Mouse (Mus musculus): ENCODE data around the gene Osbpl9. TPM values are rescaled to one million over a fixed set of nuclear protein-coding genes. Genes with fewer than 3 reads are reported as not detected.

Osbpl9 gene
- polyA plus RNA-seq, 1 experiment from 2014 or later = 59.6 TPM

DNA sequence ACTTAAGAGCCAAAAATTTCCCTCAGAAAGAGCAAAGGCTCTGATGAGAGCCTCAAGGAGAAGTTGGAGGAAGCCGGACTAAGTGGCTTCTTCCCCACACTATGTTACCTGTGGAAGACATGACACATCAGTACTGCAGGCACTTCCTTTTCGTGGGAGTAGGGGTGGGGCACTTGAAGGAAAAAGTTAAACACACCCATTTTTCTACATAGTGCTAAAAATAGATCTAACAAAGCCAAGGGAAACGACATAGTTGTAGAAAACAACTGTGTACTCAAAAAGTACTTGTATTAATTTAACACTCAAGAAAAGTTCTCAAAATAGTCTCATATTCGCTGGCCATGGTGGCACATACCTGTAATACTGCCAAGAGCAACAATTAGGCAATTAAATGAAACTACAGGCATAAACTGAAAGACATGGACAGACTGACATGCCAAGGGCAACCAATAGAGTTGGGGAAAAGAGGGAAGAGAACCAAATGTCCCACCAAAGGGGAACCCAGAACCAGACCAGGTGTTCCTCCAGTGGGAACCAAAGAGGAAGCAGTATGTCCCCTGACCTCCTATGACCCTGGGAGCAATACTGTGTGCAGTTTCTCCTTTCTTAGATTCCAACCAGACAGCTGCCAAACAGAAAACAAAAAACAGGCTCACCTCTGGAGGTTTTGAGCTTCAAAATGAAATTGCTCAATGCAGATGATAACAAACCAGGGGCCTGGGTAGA is 79.1 kb downstream of the Osbpl9 start:
- H3K27me3 ChIP-seq (ENCODE audit: poor library complexity, severe bottlenecking) = no peaks in the 10 kb centered on the region
- H3K27ac ChIP-seq = no peak overlapping the region
- no peak overlapping the region for H3K4me3 ChIP-seq
- 86% methylated on average over 4 of the region's 4 CpGs for WGBS
- DNase-seq (ENCODE audit: extremely low spot score, low spot score) = no peak
- peaks cover 20% of the 10 kb centered on the region for H3K4me1 ChIP-seq
- H3K9me3 ChIP-seq = no peaks in the 10 kb centered on the region
- no peaks in the 10 kb centered on the region for H3K36me3 ChIP-seq (replicated peaks)

DNA sequence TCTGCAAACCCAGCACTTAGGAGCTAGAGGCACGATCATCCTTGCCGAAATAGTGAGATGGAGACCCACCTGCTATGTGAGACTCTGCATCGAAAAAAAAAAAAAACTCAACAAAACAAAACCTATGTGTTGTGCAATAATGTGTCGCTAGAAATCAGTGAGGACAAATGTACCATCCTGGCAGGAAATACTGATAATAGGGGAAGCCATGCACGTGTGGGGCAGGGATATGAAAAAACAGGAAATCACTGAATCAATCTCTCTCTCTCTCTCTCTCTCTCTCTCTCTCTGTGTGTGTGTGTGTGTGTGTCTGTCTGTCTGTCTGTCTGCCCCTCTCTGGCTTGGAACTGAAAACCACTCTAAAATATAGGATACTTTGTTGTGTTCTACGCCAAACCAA is 81.3 kb downstream of the Osbpl9 start:
- no peak overlapping the region for H3K27ac ChIP-seq
- H3K9me3 ChIP-seq = no peaks in the 10 kb centered on the region
- H3K4me1 ChIP-seq = peaks cover 19% of the 10 kb centered on the region
- WGBS = 90% methylated on average over 6 of the region's 6 CpGs
- H3K4me3 ChIP-seq = no peak overlapping the region
- H3K27me3 ChIP-seq (ENCODE audit: poor library complexity, severe bottlenecking) = no peaks in the 10 kb centered on the region
- DNase-seq (ENCODE audit: extremely low spot score, low spot score) = no peak
- H3K36me3 ChIP-seq (replicated peaks) = no peaks in the 10 kb centered on the region

DNA sequence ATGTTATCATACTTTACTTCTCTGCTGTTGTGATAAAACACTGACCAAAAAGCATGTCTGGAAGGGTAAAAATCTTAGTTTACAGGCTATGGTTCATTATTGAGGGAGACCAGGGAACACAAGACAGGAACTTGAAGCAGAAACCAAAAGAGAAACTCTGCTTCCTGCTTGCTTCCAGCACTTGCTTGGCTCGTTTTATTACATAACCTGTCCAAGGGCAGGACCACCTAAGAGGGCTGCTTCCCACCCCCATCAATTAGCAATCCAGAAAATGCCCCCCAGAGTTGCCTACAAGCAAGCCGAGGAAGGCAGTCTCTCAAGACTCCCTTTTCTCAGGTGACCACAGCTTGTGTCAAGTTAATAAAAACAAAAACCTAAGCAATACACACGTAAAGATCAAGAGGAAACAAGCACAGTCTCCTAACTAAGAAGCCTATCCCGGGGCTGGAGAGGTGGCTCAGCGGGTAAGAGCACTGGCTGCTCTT is 82.4 kb downstream of the Osbpl9 start:
- H3K36me3 ChIP-seq (replicated peaks) = no peaks in the 10 kb centered on the region
- H3K27ac ChIP-seq = no peak overlapping the region
- DNase-seq (ENCODE audit: extremely low spot score, low spot score) = no peak
- no peaks in the 10 kb centered on the region for H3K27me3 ChIP-seq (ENCODE audit: poor library complexity, severe bottlenecking)
- WGBS = 88% methylated on average over 5 of the region's 5 CpGs
- peaks cover 19% of the 10 kb centered on the region for H3K4me1 ChIP-seq
- no peak overlapping the region for H3K4me3 ChIP-seq
- H3K9me3 ChIP-seq = no peaks in the 10 kb centered on the region

DNA sequence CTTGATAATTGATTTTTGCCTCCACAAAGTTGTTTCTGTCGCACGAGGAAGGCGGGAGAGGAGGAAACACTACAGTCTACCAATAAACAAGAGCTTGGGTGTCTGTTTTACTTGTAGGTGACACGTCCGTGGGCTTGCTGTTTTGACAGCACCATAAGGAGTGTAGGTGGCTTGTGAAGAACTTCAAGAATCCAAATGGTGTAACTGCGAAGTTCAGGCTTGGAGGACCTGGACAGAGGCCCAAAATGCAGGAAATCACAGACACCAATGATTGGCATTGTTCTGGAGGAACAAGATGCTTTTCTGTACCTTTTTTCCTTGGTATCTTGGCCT is 83.8 kb downstream of the Osbpl9 start:
- Histone ChIP-seq H3K4me1 (peaks cover 23% of the 10 kb centered on the region), H3K27me3 (ENCODE audit: poor library complexity, severe bottlenecking) (no peaks in the 10 kb centered on the region), H3K9me3 (no peaks in the 10 kb centered on the region), H3K4me3 (peak overlapping the region; percentile 66), H3K36me3 (replicated peaks) (no peaks in the 10 kb centered on the region), H3K27ac (peak overlapping the region; percentile 90)
- 4% methylated on average over 6 of the region's 6 CpGs for WGBS
- DNase-seq (ENCODE audit: extremely low spot score, low spot score) = no peak

DNA sequence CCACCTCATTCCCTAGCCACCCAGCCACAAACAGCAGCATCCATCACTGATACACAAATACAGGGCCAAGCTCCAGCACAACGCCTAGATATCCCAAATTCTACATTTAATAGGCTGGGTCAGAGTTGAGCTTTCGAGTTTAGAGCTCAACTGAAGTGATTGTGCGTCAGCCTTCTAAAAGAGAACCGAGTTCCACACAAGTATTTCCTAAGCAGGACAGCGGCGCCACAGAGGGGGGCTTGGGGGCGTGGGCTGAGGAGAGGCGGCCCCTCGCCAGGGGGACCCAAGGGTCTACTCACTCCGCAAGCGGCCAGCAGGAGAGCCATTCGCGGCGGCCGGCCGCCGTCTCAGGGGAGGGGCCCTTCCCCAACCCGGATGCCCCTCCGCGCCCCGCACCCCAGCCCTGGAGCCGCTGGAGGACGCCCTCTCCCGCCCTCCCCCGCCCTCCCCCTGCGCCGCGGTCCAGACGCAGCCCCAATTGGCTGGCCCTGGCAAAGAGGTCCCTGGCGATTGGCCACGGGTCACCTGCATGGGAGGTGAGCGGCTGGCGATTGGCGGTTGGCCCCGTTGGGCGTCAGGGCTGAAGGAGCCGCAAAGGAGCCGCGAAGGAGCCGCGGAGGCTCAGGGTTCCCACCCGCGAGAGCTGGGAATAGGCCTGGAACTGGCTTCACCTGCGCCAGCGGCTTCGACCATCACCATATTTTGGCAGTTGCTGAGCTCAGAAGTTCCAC is 84.3 kb downstream of the Osbpl9 start:
- peak; percentile 95 for DNase-seq (ENCODE audit: extremely low spot score, low spot score)
- 0% methylated on average over 41 of the region's 46 CpGs for WGBS
- H3K27ac ChIP-seq = peak overlapping the region; percentile 90
- H3K4me1 ChIP-seq = peaks cover 28% of the 10 kb centered on the region
- no peaks in the 10 kb centered on the region for H3K9me3 ChIP-seq
- no peaks in the 10 kb centered on the region for H3K36me3 ChIP-seq (replicated peaks)
- H3K27me3 ChIP-seq (ENCODE audit: poor library complexity, severe bottlenecking) = no peaks in the 10 kb centered on the region
- H3K4me3 ChIP-seq = peak overlapping the region; percentile 66

DNA sequence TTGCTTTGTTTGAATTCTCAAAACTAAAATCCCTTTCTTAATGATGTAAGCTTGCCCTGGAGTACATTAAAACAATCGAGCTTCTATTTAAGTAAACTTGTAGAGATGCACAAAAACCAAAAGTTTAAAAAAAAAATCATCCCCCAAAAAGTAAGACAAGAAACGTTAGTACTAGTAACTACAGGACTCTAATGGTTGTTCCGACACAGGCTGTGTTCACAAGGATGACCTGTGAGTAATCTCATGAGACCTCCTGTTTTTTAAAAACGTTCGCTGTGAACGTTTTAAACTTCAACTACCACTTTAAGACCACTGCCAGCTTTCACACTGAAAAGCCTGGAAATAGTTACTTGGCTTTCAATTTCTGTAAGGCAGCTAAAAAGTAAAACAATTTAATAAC is 85.1 kb downstream of the Osbpl9 start:
- peaks cover 29% of the 10 kb centered on the region for H3K4me1 ChIP-seq
- H3K27ac ChIP-seq = 0 out of 2 replicates have a peak overlapping the region, but pooled peaks have one; percentile 90
- H3K27me3 ChIP-seq (ENCODE audit: poor library complexity, severe bottlenecking) = no peaks in the 10 kb centered on the region
- no peaks in the 10 kb centered on the region for H3K36me3 ChIP-seq (replicated peaks)
- peak overlapping the region; percentile 66 for H3K4me3 ChIP-seq
- H3K9me3 ChIP-seq = no peaks in the 10 kb centered on the region
- no peak for DNase-seq (ENCODE audit: extremely low spot score, low spot score)
- WGBS = 62% methylated on average over 6 of the region's 6 CpGs

DNA sequence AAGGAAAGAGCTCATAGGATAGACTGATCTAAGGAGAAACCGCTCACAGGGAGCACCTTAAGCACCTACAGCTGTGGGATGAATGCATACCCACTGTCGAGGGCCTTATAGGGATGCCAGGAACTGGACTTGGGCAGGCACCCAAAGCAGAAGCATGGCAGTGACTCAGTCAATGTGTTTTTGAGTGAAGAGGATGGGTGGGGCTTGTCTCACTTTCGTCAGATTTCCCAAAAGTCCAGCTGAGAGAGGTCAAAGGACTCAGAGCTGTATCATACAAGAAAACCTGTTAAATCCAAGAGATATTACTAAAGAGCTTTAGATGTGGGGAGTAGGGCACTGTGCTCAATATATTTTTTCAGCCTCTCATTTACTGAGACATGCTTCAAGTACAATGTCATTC is 85.6 kb downstream of the Osbpl9 start:
- no peaks in the 10 kb centered on the region for H3K9me3 ChIP-seq
- no peak for DNase-seq (ENCODE audit: extremely low spot score, low spot score)
- peaks cover 29% of the 10 kb centered on the region for H3K4me1 ChIP-seq
- H3K27ac ChIP-seq = no peak overlapping the region
- H3K4me3 ChIP-seq = no peak overlapping the region
- WGBS = 82% methylated on average over 3 of the region's 3 CpGs
- H3K36me3 ChIP-seq (replicated peaks) = no peaks in the 10 kb centered on the region
- no peaks in the 10 kb centered on the region for H3K27me3 ChIP-seq (ENCODE audit: poor library complexity, severe bottlenecking)

DNA sequence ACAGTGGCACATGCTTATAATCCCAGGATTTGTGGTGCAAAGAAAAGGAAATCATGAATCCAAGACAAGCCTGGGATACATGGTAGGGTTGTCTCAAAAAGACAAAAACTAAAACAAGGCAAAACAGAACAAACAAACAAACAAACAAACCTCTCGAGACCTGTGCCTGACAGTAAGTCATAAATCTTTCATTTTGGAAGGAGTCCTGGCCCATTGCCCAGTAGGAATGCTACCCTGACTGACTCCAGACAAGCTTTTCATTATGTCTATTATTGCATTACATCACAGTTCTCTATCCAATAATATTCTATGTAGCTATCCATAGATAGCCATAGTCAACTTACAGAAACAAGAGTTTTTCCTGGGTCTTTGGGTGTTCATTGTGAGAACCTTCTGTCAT is 86.3 kb downstream of the Osbpl9 start:
- Histone ChIP-seq H3K27ac (no peak overlapping the region), H3K27me3 (ENCODE audit: poor library complexity, severe bottlenecking) (no peaks in the 10 kb centered on the region), H3K4me1 (peaks cover 29% of the 10 kb centered on the region), H3K9me3 (no peaks in the 10 kb centered on the region), H3K4me3 (no peak overlapping the region), H3K36me3 (replicated peaks) (no peaks in the 10 kb centered on the region)
- WGBS = 95% methylated on average over 1 of the region's 1 CpGs
- no peak for DNase-seq (ENCODE audit: extremely low spot score, low spot score)

DNA sequence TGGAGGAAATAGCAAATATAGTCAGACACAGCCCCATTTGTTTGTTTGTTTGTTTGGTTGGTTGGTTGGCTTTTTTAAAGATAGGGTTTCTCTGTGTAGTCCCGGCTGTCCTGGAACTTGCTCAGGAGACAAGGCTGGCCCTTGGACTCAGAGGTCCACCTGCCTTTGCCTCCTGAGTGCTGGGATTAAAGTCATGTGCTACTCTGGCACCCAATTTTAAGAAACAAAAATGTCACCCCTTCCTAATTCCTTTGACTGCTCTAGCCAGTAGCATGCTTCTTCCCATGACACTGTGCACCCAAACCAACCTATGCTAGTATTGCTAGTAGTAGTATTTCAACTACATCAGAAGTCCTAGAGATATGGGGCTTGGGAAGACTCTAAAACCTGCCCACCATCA is 87.8 kb downstream of the Osbpl9 start:
- H3K4me3 ChIP-seq = no peak overlapping the region
- no peaks in the 10 kb centered on the region for H3K27me3 ChIP-seq (ENCODE audit: poor library complexity, severe bottlenecking)
- H3K36me3 ChIP-seq (replicated peaks) = no peaks in the 10 kb centered on the region
- no peak overlapping the region for H3K27ac ChIP-seq
- peaks cover 29% of the 10 kb centered on the region for H3K4me1 ChIP-seq
- H3K9me3 ChIP-seq = no peaks in the 10 kb centered on the region
- DNase-seq (ENCODE audit: extremely low spot score, low spot score) = no peak
- WGBS = 90% methylated on average over 1 of the region's 1 CpGs

DNA sequence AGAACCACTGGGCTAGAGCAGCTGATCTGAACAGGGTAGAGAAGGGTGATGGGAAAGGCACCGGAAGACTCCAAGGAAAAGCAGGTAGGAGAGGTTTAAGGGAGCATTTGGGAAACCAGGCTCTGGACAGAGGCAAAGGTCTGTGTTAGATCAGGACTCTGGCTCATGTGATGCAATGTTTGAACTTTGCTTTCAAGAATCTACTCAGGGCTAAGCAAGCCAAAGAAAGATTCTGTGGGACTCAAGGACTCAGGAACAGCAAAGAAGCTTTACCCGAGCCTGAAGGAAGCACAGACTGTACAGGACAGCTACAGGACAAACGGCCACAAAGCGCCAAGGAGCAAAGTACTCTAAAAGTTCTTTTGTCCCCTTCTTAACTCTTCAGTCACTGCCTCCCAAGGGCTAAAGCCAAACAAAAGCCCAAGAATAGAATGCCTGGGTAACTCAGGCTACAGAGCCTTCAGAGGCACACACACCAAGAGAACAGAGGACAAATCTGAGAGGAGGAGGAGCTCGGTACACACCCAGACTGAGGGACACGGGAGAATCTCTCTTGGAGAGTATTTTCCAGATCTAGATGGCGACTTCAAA is 89.1 kb downstream of the Osbpl9 start:
- WGBS = 36% methylated on average over 7 of the region's 7 CpGs
- no peaks in the 10 kb centered on the region for H3K36me3 ChIP-seq (replicated peaks)
- no peaks in the 10 kb centered on the region for H3K27me3 ChIP-seq (ENCODE audit: poor library complexity, severe bottlenecking)
- peak overlapping the region; percentile 44 for H3K27ac ChIP-seq
- H3K9me3 ChIP-seq = no peaks in the 10 kb centered on the region
- H3K4me3 ChIP-seq = no peak overlapping the region
- no peak for DNase-seq (ENCODE audit: extremely low spot score, low spot score)
- peaks cover 23% of the 10 kb centered on the region for H3K4me1 ChIP-seq

DNA sequence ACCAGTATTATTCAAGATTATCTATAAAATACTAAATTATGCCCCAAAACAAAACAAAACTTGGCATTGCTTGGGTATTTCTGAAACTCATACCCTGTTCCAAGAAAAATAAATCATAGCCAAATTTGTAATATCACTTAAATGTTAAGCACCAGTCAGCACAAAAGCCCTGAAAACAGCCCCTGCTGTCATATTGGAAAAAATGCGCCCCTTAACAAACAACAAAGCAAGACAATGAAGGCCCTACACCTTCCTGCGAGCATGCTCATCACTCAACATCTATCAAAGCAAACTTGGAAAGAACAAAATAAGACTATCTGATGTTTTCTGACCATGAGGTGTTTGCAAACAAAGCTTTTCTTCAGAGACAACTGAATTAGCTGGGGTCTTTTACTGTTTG is 91.1 kb downstream of the Osbpl9 start:
- no peak overlapping the region for H3K27ac ChIP-seq
- no peak for DNase-seq (ENCODE audit: extremely low spot score, low spot score)
- no peaks in the 10 kb centered on the region for H3K27me3 ChIP-seq (ENCODE audit: poor library complexity, severe bottlenecking)
- peaks cover 9% of the 10 kb centered on the region for H3K4me1 ChIP-seq
- no peaks in the 10 kb centered on the region for H3K9me3 ChIP-seq
- 84% methylated on average over 2 of the region's 2 CpGs for WGBS
- no peaks in the 10 kb centered on the region for H3K36me3 ChIP-seq (replicated peaks)
- H3K4me3 ChIP-seq = no peak overlapping the region

DNA sequence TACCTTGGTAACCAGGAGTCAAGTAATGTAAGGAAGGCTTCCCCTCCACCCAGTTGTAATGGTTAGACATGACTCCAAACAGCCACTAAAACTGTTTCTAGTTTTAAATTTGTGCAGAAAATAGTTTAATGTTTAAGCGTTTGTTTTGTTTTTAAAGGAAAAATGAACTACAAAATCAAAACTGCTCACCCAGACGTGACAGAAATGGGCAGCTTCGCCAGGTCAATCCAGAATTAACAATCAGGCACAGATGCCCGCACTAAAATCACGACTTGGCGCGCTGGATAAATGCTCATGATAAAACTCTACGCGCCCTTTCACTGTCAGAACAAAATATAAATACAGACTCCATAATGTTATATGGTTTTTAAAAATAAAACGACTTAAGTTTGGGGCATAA is 92.4 kb downstream of the Osbpl9 start:
- no peak overlapping the region for H3K4me3 ChIP-seq
- WGBS = 93% methylated on average over 10 of the region's 10 CpGs
- peaks cover 9% of the 10 kb centered on the region for H3K4me1 ChIP-seq
- no peaks in the 10 kb centered on the region for H3K9me3 ChIP-seq
- H3K27ac ChIP-seq = no peak overlapping the region
- no peaks in the 10 kb centered on the region for H3K36me3 ChIP-seq (replicated peaks)
- no peaks in the 10 kb centered on the region for H3K27me3 ChIP-seq (ENCODE audit: poor library complexity, severe bottlenecking)
- no peak for DNase-seq (ENCODE audit: extremely low spot score, low spot score)

DNA sequence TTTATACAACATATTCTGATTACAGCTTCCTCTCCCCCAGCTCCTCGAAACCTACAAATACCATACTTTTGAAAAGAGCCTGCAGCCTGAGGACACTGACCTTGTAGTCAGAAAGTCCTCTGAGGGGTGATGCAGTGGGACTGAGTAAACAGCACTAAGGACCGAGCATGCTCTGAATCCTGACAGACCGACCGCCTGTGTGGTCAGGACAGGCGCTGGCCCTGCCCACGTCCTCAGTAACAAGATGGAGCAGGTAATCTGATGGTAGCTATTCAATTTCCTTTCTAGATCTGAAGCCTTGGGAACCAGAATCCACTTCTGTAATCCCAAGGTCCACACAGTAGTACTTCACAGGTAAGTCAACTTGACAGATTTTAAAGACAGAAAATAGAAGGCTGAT is 93.1 kb downstream of the Osbpl9 start:
- DNase-seq (ENCODE audit: extremely low spot score, low spot score) = no peak
- Histone ChIP-seq H3K27me3 (ENCODE audit: poor library complexity, severe bottlenecking) (no peaks in the 10 kb centered on the region), H3K4me1 (peaks cover 9% of the 10 kb centered on the region), H3K27ac (no peak overlapping the region), H3K36me3 (replicated peaks) (no peaks in the 10 kb centered on the region), H3K9me3 (no peaks in the 10 kb centered on the region), H3K4me3 (no peak overlapping the region)
- WGBS = 88% methylated on average over 6 of the region's 6 CpGs

Data from forebrain, embryonic 10.5 days (tissue).